ENCODE assay signal across 8 mouse cellular contexts in the genomic region with DNA sequence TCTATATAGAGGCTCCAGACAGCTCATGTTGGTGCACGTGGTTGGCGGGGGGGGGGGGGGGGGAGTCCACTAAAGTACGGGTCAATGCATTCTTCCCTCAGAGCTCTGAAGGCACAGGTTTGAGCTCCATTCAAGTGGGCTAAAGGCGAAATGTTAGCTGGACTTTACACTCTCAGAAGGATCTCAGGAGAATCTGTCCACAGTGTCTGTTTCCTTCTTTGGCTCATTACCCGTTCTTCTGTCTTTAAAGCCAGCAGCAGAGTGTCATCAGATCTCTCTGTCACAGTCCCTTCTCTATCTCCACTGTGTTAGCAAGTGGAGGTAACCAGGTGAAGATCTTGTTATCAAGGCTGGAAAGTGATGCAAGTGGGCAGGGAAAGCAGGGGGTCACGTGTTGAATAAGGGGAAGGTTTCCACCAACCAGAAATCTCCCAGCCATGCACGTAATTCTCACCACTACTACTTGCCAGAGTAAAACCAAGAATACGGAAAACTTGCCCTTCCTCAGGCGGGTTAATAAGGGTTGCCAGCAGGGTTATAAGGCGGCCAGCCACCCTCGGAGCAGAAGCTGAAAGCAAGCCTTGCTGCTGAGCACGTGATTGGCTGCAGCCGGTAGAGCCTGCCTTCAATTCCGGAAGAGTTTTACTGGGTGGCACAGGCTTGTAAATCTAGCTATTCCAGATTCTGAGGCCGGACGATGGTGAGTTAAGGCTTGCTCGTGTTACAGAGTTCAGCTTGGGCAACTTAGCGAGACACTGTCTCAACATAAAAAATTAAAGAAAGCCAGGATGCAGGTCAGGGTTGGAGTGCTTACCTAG.
DNase-seq lines count a peak whose midpoint lies in the region; ATAC-seq and TF ChIP-seq lines count a peak whose summit lies in the region.

No protein-coding gene starts in this region.

- DNase-seq in right cerebral cortex, postnatal 4 days: peak; percentile 3
- DNase-seq in right cerebral cortex, postnatal 14 days: no peak
- DNase-seq in c-Kit-positive CD71-positive TER-119-positive erythroid progenitor cells, embryonic 14.5 days (ENCODE audit: low spot score): peak; percentile 20
- DNase-seq in kidney, postnatal 25 days: peak; percentile 52 to 86
- peak; percentile 57 for DNase-seq in stomach, postnatal 0 days (ENCODE audit: low spot score)
- DNase-seq in layer of hippocampus, postnatal 36 days: no peak

- H3K9ac ChIP-seq in heart, embryonic 15.5 days: 0 out of 2 replicates have a peak overlapping the region, but pooled peaks have one; percentile 34
- H3K9ac ChIP-seq in stomach, postnatal 0 days (ENCODE audit: low read length): 0 out of 2 replicates have a peak overlapping the region, but pooled peaks have one; percentile 0

- H3K9me3 ChIP-seq in heart, embryonic 15.5 days (replicated peaks): no peaks in the 10 kb centered on the region
- H3K9me3 ChIP-seq in stomach, postnatal 0 days (ENCODE audit: control insufficient read depth, low read length): no peaks in the 10 kb centered on the region

- TF ChIP-seq CTCF in stomach, postnatal 0 days (IDR thresholded peaks at IDR 0.05; ENCODE audit: low read depth): no peak

- 23% methylated on average over 18 of the region's 18 CpGs for WGBS in heart, embryonic 15.5 days
- WGBS in stomach, postnatal 0 days: 20% methylated on average over 17 of the region's 18 CpGs

- H3K27ac ChIP-seq in heart, embryonic 15.5 days: no peak overlapping the region
- no peak overlapping the region; the same call in 1 of the 2 replicates for H3K27ac ChIP-seq in stomach, postnatal 0 days (replicated peaks)

- peak overlapping the region; percentile 65 for H3K4me2 ChIP-seq in heart, embryonic 15.5 days
- peak overlapping the region; percentile 45 for H3K4me2 ChIP-seq in stomach, postnatal 0 days (replicated peaks; ENCODE audit: low read depth)

- TF ChIP-seq EP300 in stomach, postnatal 0 days (optimal IDR thresholded peaks at IDR 0.05): no peak

- peak overlapping the region; percentile 38 for H3K4me3 ChIP-seq in heart, embryonic 15.5 days
- H3K4me3 ChIP-seq in stomach, postnatal 0 days (ENCODE audit: low read depth, low read length): peak overlapping the region; percentile 13; the same call in 1 of the 2 replicates

- H3K27me3 ChIP-seq in heart, embryonic 15.5 days: 0 out of 2 replicates have a peak, but pooled peaks cover 6% of the 10 kb centered on the region
- no peaks in the 10 kb centered on the region for H3K27me3 ChIP-seq in stomach, postnatal 0 days (ENCODE audit: control insufficient read depth, insufficient read depth, low read length)

- ATAC-seq in heart, embryonic 15.5 days (replicated peaks; ENCODE audit: insufficient number of reproducible peaks, insufficient read depth, low FRiP score, low read depth): no peak
- peak; percentile 56 for ATAC-seq in megakaryocyte progenitor cell, adult 5-6 weeks (replicated peaks; ENCODE audit: poor library complexity)
- peak; percentile 64 for ATAC-seq in stomach, postnatal 0 days (ENCODE audit: low FRiP score, low TSS enrichment)

- H3K4me1 ChIP-seq in heart, embryonic 15.5 days (replicated peaks): peaks cover 10% of the 10 kb centered on the region
- H3K4me1 ChIP-seq in stomach, postnatal 0 days (replicated peaks; ENCODE audit: control insufficient read depth, insufficient read depth): no peaks in the 10 kb centered on the region

- H3K36me3 ChIP-seq in heart, embryonic 15.5 days: no peaks in the 10 kb centered on the region
- no peaks in the 10 kb centered on the region for H3K36me3 ChIP-seq in stomach, postnatal 0 days (ENCODE audit: control insufficient read depth, insufficient read depth, low read length)

Comparison
In these comparisons a context has a peak if more than half of its experiments do, and no peak if none do; other contexts are left out.
1. DNase-seq: peak in right cerebral cortex, postnatal 4 days (single experiment), c-Kit-positive CD71-positive TER-119-positive erythroid progenitor cells, embryonic 14.5 days (single experiment), kidney, postnatal 25 days (2 of 2) and stomach, postnatal 0 days (single experiment); none in right cerebral cortex, postnatal 14 days (single experiment) and layer of hippocampus, postnatal 36 days (0 of 2).